9 mouse cellular contexts compared by ENCODE assay signal in the genomic region with DNA sequence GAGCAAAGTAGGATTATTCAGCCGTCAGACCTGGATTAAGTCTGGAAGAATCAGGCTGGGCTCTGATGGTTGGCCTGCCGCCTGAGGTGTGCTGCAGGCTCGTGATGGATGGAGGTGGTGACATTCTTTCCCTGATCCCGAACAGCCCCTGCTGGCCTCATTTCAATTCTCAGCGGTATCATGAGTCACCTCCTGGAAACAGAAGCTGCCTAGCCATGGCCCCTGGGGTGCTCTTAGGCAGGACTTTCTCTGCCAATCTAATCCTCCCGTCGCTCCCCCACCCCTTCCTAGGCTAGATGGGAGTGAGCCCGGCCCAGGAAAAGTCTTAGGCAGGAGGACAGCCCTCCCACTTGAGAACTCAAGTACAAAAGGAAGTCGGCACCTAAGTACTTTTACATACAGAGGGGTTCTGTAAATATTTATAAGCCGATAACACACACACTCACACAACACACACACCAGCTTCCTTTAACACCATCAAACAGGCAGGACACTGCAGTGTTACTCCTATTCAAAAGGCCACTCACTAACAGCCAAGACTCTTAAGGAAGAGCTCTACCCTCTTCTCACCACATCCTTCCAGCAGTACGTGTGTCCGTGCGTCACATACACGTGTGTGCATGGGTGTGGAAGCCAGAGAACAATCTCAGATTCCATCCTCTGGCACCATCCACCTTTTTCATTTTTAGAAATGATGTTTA.
DNase-seq lines count a peak whose midpoint lies in the region; ATAC-seq and TF ChIP-seq lines count a peak whose summit lies in the region.
"Had no signal": no experiment of that assay in that cellular context is flagged by ENCODE, and none has a peak within 500 bp of the region (broad histone marks: within the 10 kb centered on the region; RNA-seq: fewer than 3 reads in every experiment).

No protein-coding gene starts in this region.

- WGBS in hindbrain, postnatal 0 days, result 26% methylated on average over 14 of the region's 14 CpGs
- WGBS in lung, embryonic 16.5 days, result 12% methylated on average over 14 of the region's 14 CpGs

- H3K4me1 ChIP-seq in hindbrain, postnatal 0 days (ENCODE audit: insufficient read depth, low read length), result 0 out of 2 replicates have a peak, but pooled peaks cover 12% of the 10 kb centered on the region
- H3K4me1 ChIP-seq in lung, embryonic 16.5 days (replicated peaks; ENCODE audit: control insufficient read depth, insufficient read depth, low read length), result peaks cover 19% of the 10 kb centered on the region

- TF ChIP-seq CTCF in hindbrain, postnatal 0 days (IDR thresholded peaks at IDR 0.05; ENCODE audit: low read depth), result no peak

- H3K9me3 ChIP-seq in hindbrain, postnatal 0 days (ENCODE audit: low read length), result no peaks in the 10 kb centered on the region
- H3K9me3 ChIP-seq in lung, embryonic 16.5 days (ENCODE audit: control insufficient read depth, low read length), result no peaks in the 10 kb centered on the region

- no peak overlapping the region for H3K4me3 ChIP-seq in hindbrain, postnatal 0 days (ENCODE audit: low read length)
- no peak overlapping the region for H3K4me3 ChIP-seq in lung, embryonic 16.5 days (ENCODE audit: low read length)

- no peaks in the 10 kb centered on the region for H3K36me3 ChIP-seq in hindbrain, postnatal 0 days (ENCODE audit: insufficient read depth, low read length)
- no peaks in the 10 kb centered on the region for H3K36me3 ChIP-seq in lung, embryonic 16.5 days (ENCODE audit: control insufficient read depth, insufficient read depth, low read length)

- no peak overlapping the region for H3K4me2 ChIP-seq in hindbrain, postnatal 0 days (ENCODE audit: low read depth, low read length)
- H3K4me2 ChIP-seq in lung, embryonic 16.5 days (ENCODE audit: low read depth, low read length), result peak overlapping the region; percentile 22

- no peaks in the 10 kb centered on the region for H3K27me3 ChIP-seq in hindbrain, postnatal 0 days (ENCODE audit: insufficient read depth, low read length)
- H3K27me3 ChIP-seq in lung, embryonic 16.5 days (ENCODE audit: control insufficient read depth, insufficient read depth, low read depth, low read length), result no peaks in the 10 kb centered on the region

- no peak overlapping the region; the same call in 1 of the 2 replicates for H3K27ac ChIP-seq in hindbrain, postnatal 0 days
- peak overlapping the region; percentile 38; the same call in 1 of the 2 replicates for H3K27ac ChIP-seq in lung, embryonic 16.5 days (ENCODE audit: low read length)
- H3K27ac ChIP-seq: liver, embryonic 14.5 days had no signal

- DNase-seq in ES-CJ7 (ENCODE audit: low read depth, low spot score) (peak; percentile 38), liver (no peak)
- peak; percentile 69 for DNase-seq in adrenal gland, postnatal 14 days
- peak; percentile 41 to 54 for DNase-seq in gastrocnemius, adult 8-10 months (ENCODE audit: low spot score in 2 of 2)
- peak; percentile 45 for DNase-seq in hindbrain, postnatal 0 days (ENCODE audit: low spot score)
- no peak for DNase-seq in thymus, adult 18-20 months
- no peak for DNase-seq in right cerebral cortex, postnatal 14 days

- no peak for ATAC-seq in hindbrain, postnatal 0 days
- ATAC-seq in lung, embryonic 16.5 days (ENCODE audit: low read depth), result peak; percentile 86

- no peak overlapping the region for H3K9ac ChIP-seq in hindbrain, postnatal 0 days (replicated peaks; ENCODE audit: low read length)
- no peak overlapping the region for H3K9ac ChIP-seq in lung, embryonic 16.5 days (ENCODE audit: low read length)
- H3K9ac ChIP-seq: liver, embryonic 14.5 days had no signal

Comparison
In these comparisons a context has a peak if more than half of its experiments do, and no peak if none do; other contexts are left out.
1. DNase-seq: peak in ES-CJ7 (single experiment), adrenal gland, postnatal 14 days (single experiment), gastrocnemius, adult 8-10 months (2 of 2) and hindbrain, postnatal 0 days (single experiment); none in thymus, adult 18-20 months (0 of 2), liver (single experiment) and right cerebral cortex, postnatal 14 days (single experiment).